Mouse (Mus musculus): ENCODE data around the gene Zfp827. TPM values are rescaled to one million over a fixed set of nuclear protein-coding genes. Genes with fewer than 3 reads are reported as not detected.

Gene Zfp827
- polyA plus RNA-seq, 1 experiment from 2014 or later: 7.4 TPM

- Histone ChIP-seq H3K4me1 (peaks cover 12% of the 10 kb centered on the region), H3K4me3 (no peak overlapping the region), H3K4me2 (no peak overlapping the region), H3K36me3 (peaks cover 63% of the 10 kb centered on the region), H3K27ac (replicated peaks) (no peak overlapping the region), H3K9me3 (no peaks in the 10 kb centered on the region), H3K27me3 (replicated peaks) (no peaks in the 10 kb centered on the region), H3K9ac (no peak overlapping the region)
- 73% methylated on average over 8 of the region's 8 CpGs for WGBS
- no peak for ATAC-seq (ENCODE audit: extremely low read depth, insufficient number of reproducible peaks, low FRiP score, low TSS enrichment)
Observed at GRCm38 (mm10) chr8:79145210-79145609, 117.0 kb downstream of the Zfp827 start.

GRCm38 (mm10) chr8:79145626-79146025, 117.4 kb downstream of the Zfp827 start:
- H3K4me2 ChIP-seq: no peak overlapping the region
- H3K9me3 ChIP-seq: no peaks in the 10 kb centered on the region
- peaks cover 62% of the 10 kb centered on the region for H3K36me3 ChIP-seq
- H3K27me3 ChIP-seq (replicated peaks): no peaks in the 10 kb centered on the region
- peaks cover 15% of the 10 kb centered on the region for H3K4me1 ChIP-seq
- no peak overlapping the region for H3K9ac ChIP-seq
- no peak for ATAC-seq (ENCODE audit: extremely low read depth, insufficient number of reproducible peaks, low FRiP score, low TSS enrichment)
- WGBS: 75% methylated on average over 10 of the region's 10 CpGs
- H3K27ac ChIP-seq (replicated peaks): no peak overlapping the region
- H3K4me3 ChIP-seq: no peak overlapping the region

GRCm38 (mm10) chr8:79148799-79149198, 120.6 kb downstream of the Zfp827 start:
- Histone ChIP-seq H3K36me3 (peaks cover 51% of the 10 kb centered on the region), H3K27me3 (replicated peaks) (no peaks in the 10 kb centered on the region), H3K4me3 (no peak overlapping the region), H3K4me1 (peaks cover 18% of the 10 kb centered on the region), H3K4me2 (no peak overlapping the region), H3K27ac (replicated peaks) (no peak overlapping the region), H3K9me3 (no peaks in the 10 kb centered on the region), H3K9ac (no peak overlapping the region)
- 82% methylated on average over 10 of the region's 10 CpGs for WGBS
- no peak for ATAC-seq (ENCODE audit: extremely low read depth, insufficient number of reproducible peaks, low FRiP score, low TSS enrichment)

GRCm38 (mm10) chr8:79149880-79150279, 121.6 kb downstream of the Zfp827 start:
- H3K4me2 ChIP-seq: no peak overlapping the region
- H3K9ac ChIP-seq: no peak overlapping the region
- H3K4me1 ChIP-seq: peaks cover 18% of the 10 kb centered on the region
- no peak for ATAC-seq (ENCODE audit: extremely low read depth, insufficient number of reproducible peaks, low FRiP score, low TSS enrichment)
- no peaks in the 10 kb centered on the region for H3K27me3 ChIP-seq (replicated peaks)
- peaks cover 55% of the 10 kb centered on the region for H3K36me3 ChIP-seq
- no peak overlapping the region for H3K27ac ChIP-seq (replicated peaks)
- H3K4me3 ChIP-seq: no peak overlapping the region
- 85% methylated on average over 10 of the region's 10 CpGs for WGBS
- no peaks in the 10 kb centered on the region for H3K9me3 ChIP-seq

DNA sequence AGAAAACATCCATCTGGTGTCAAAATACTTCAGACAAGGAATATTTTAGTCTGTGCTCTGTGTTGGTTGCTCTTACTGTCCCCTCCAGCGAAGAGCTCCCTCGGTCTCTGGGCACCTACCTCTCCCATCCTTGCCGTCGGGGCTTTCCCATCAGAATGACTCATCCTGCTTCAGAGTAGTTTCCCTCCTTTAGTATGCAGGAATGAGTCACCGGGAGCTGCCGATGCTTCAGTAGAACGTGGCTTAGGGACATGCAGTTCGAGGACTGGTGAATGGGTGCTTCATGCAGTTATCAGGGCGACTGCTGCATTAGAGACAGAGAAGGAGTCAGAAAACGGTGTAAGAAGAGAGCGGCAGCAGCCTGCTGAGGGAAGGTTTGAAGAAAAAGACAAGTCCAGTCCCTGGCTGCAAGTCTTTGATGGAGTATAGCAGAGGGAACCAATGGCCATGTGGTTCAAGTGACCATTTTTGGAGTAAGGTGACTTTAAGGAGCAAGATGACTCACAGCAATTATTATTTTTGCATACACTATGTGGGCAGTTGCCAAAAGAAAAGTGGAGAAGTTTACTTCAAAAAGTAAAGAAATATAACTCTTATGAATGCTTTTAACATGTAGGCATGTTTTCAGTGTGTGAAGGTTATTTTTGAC, 122.4 kb downstream of the Zfp827 start:
- Histone ChIP-seq H3K9me3 (no peaks in the 10 kb centered on the region), H3K27ac (replicated peaks) (no peak overlapping the region), H3K36me3 (peaks cover 54% of the 10 kb centered on the region), H3K9ac (no peak overlapping the region), H3K27me3 (replicated peaks) (no peaks in the 10 kb centered on the region), H3K4me3 (no peak overlapping the region), H3K4me1 (peaks cover 12% of the 10 kb centered on the region), H3K4me2 (no peak overlapping the region)
- 37% methylated on average over 11 of the region's 11 CpGs for WGBS
- no peak for ATAC-seq (ENCODE audit: extremely low read depth, insufficient number of reproducible peaks, low FRiP score, low TSS enrichment)

DNA sequence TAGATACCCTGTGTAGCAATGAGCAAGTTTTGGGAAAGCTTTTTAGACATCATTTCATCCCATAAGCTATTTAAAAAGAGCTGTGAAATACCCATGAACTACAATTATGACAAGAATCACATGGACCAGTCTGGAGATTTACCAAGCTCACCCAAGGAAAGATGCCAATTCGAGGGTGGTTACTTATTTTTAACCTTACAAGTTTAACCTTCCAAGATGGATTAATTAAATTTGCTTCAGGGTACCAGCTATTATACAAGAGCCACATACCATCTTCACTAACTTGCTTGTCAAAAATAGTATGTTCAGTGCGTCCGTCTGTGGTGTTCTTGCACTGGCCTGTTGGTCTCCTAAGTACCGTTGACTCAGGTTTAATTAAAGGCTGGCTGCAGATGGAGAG, 123.4 kb downstream of the Zfp827 start:
- 87% methylated on average over 4 of the region's 4 CpGs for WGBS
- Histone ChIP-seq H3K9me3 (no peaks in the 10 kb centered on the region), H3K27ac (replicated peaks) (no peak overlapping the region), H3K4me2 (no peak overlapping the region), H3K36me3 (peaks cover 54% of the 10 kb centered on the region), H3K4me3 (no peak overlapping the region), H3K4me1 (peaks cover 6% of the 10 kb centered on the region), H3K9ac (no peak overlapping the region), H3K27me3 (replicated peaks) (no peaks in the 10 kb centered on the region)
- ATAC-seq (ENCODE audit: extremely low read depth, insufficient number of reproducible peaks, low FRiP score, low TSS enrichment): no peak

- no peak for ATAC-seq (ENCODE audit: extremely low read depth, insufficient number of reproducible peaks, low FRiP score, low TSS enrichment)
- Histone ChIP-seq H3K9ac (no peak overlapping the region), H3K4me3 (no peak overlapping the region), H3K27me3 (replicated peaks) (no peaks in the 10 kb centered on the region), H3K36me3 (peaks cover 59% of the 10 kb centered on the region), H3K9me3 (no peaks in the 10 kb centered on the region), H3K4me1 (peaks cover 6% of the 10 kb centered on the region), H3K4me2 (no peak overlapping the region), H3K27ac (replicated peaks) (no peak overlapping the region)
- 86% methylated on average over 1 of the region's 1 CpGs for WGBS
Observed at GRCm38 (mm10) chr8:79153201-79153600, 125.0 kb downstream of the Zfp827 start.

DNA sequence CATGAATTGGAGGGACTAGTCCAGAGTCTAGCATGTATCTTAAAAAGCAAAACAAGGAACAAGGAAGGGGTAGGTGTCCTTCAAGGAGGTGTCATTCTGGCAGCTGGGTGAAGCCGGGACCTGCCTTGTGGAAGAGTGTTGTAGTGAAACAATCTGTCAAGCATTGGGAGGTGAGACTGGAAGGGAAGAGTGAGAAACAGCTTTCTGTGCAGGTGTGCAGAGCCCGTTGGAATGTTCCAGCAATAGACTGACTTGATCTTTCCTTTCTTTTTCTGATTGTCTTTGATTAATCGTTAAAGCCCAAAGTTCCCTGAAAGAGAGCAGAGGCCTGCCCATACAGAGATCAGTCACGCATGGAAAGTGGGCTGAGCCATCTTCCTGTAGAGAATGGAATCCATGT, 125.4 kb downstream of the Zfp827 start:
- H3K36me3 ChIP-seq: peaks cover 61% of the 10 kb centered on the region
- no peak overlapping the region for H3K9ac ChIP-seq
- no peak overlapping the region for H3K4me3 ChIP-seq
- H3K27ac ChIP-seq (replicated peaks): no peak overlapping the region
- ATAC-seq (ENCODE audit: extremely low read depth, insufficient number of reproducible peaks, low FRiP score, low TSS enrichment): no peak
- no peaks in the 10 kb centered on the region for H3K9me3 ChIP-seq
- H3K4me2 ChIP-seq: no peak overlapping the region
- 84% methylated on average over 4 of the region's 4 CpGs for WGBS
- H3K4me1 ChIP-seq: peaks cover 6% of the 10 kb centered on the region
- no peaks in the 10 kb centered on the region for H3K27me3 ChIP-seq (replicated peaks)

DNA sequence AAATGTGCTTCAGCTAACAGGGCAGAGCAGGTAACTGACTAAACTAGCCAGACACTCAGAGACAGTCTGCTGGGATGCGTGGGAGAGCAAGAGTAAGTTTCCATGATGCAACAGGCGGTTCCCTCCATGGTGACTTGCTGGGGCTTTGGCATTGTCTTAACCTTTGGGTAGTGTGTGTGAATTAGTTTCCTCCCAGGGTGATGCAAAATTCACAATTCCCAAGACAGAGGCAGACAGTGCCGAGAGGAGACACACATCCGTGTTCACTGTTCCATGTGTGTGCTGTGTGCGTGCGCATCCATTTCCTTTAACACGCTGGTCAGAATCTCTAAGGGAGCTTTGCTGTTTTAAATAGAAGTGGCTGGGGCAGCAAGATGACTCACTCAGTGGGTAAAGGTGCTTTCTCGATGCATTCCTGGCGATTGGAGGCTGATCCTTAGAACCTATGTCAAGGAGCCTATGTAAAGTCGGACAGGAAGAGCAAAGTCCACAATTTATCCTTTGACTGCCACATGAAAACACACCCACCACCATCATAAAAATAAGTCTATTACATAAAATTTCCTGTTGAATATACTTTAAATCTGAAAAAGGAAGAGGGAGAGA, 127.4 kb downstream of the Zfp827 start:
- no peak for ATAC-seq (ENCODE audit: extremely low read depth, insufficient number of reproducible peaks, low FRiP score, low TSS enrichment)
- H3K4me1 ChIP-seq: peaks cover 17% of the 10 kb centered on the region
- 83% methylated on average over 10 of the region's 10 CpGs for WGBS

GRCm38 (mm10) chr8:79157366-79157765, 129.1 kb downstream of the Zfp827 start:
- ATAC-seq (ENCODE audit: extremely low read depth, insufficient number of reproducible peaks, low FRiP score, low TSS enrichment): no peak
- Histone ChIP-seq H3K9ac (no peak overlapping the region), H3K4me3 (no peak overlapping the region), H3K9me3 (no peaks in the 10 kb centered on the region), H3K36me3 (peaks cover 56% of the 10 kb centered on the region), H3K27me3 (replicated peaks) (no peaks in the 10 kb centered on the region), H3K4me2 (no peak overlapping the region), H3K4me1 (peaks cover 31% of the 10 kb centered on the region), H3K27ac (replicated peaks) (no peak overlapping the region)
- 64% methylated on average over 4 of the region's 4 CpGs for WGBS

More for the DNA sequence above, 127.4 kb downstream of the Zfp827 start:
- Histone ChIP-seq H3K4me2 (no peak overlapping the region), H3K27me3 (replicated peaks) (no peaks in the 10 kb centered on the region), H3K9me3 (no peaks in the 10 kb centered on the region), H3K27ac (replicated peaks) (no peak overlapping the region), H3K4me3 (no peak overlapping the region), H3K9ac (no peak overlapping the region), H3K36me3 (peaks cover 63% of the 10 kb centered on the region)

GRCm38 (mm10) chr8:79158357-79158756, 130.1 kb downstream of the Zfp827 start:
- Histone ChIP-seq H3K4me3 (no peak overlapping the region), H3K27me3 (replicated peaks) (no peaks in the 10 kb centered on the region), H3K36me3 (peaks cover 46% of the 10 kb centered on the region), H3K9me3 (no peaks in the 10 kb centered on the region), H3K4me2 (no peak overlapping the region), H3K27ac (replicated peaks) (no peak overlapping the region), H3K9ac (no peak overlapping the region), H3K4me1 (peaks cover 41% of the 10 kb centered on the region)
- WGBS: 37% methylated on average over 2 of the region's 2 CpGs
- no peak for ATAC-seq (ENCODE audit: extremely low read depth, insufficient number of reproducible peaks, low FRiP score, low TSS enrichment)

- peaks cover 52% of the 10 kb centered on the region for H3K4me1 ChIP-seq
- H3K36me3 ChIP-seq: peaks cover 39% of the 10 kb centered on the region
- no peak overlapping the region for H3K4me2 ChIP-seq
- no peak overlapping the region for H3K27ac ChIP-seq (replicated peaks)
- H3K9ac ChIP-seq: no peak overlapping the region
- no peaks in the 10 kb centered on the region for H3K27me3 ChIP-seq (replicated peaks)
- H3K4me3 ChIP-seq: no peak overlapping the region
- no peaks in the 10 kb centered on the region for H3K9me3 ChIP-seq
- no peak for ATAC-seq (ENCODE audit: extremely low read depth, insufficient number of reproducible peaks, low FRiP score, low TSS enrichment)
- 86% methylated on average over 9 of the region's 9 CpGs for WGBS
Observed at GRCm38 (mm10) chr8:79159397-79159796, 131.2 kb downstream of the Zfp827 start.
